Mouse (Mus musculus) G1E (cell line): ENCODE results near the gene Aldh9a1. TPM values are rescaled to one million over a fixed set of nuclear protein-coding genes. Genes with fewer than 3 reads are reported as not detected.

Experiments used
- ATAC-seq: 2 replicates; pipeline ENCODE4 v1.8.0; 2016; ENCODE audit warnings: mild to moderate bottlenecking; ENCODE audit not compliant: insufficient number of reproducible peaks, poor library complexity, low FRiP score, severe bottlenecking; ENCODE audit errors: extremely low read depth
- DNase-seq: peaks from one replicate; pipeline ENCODE4 v3.0.0; 2012; ENCODE audit warnings: low spot score
- H3K27me3 ChIP-seq: 2 replicates; pipeline ENCODE4 v1.6.1; 2012; ENCODE audit warnings: mild to moderate bottlenecking, low read length, inconsistent platforms; ENCODE audit not compliant: insufficient read depth
- H3K36me3 ChIP-seq: replicated peaks from 2 replicates; pipeline ENCODE3; 2012; ENCODE audit warnings: mild to moderate bottlenecking, inconsistent platforms
- H3K4me1 ChIP-seq: 2 replicates; pipeline ENCODE4 v1.6.1; 2012; ENCODE audit warnings: low read depth, low read length, inconsistent platforms, mixed read lengths; ENCODE audit not compliant: insufficient read depth
- H3K4me3 ChIP-seq: 2 replicates; pipeline ENCODE4 v1.5.1; 2012; ENCODE audit warnings: low read depth, mild to moderate bottlenecking, inconsistent platforms, low read length, moderate library complexity, mixed read lengths
- H3K9me3 ChIP-seq: replicated peaks from 2 replicates; pipeline ENCODE4 v1.6.1; 2012; ENCODE audit warnings: inconsistent platforms
- CTCF ChIP-seq: IDR thresholded peaks from 2 replicates; pipeline ENCODE4 v1.5.1; 2012; ENCODE audit warnings: low read depth, low read length, inconsistent platforms, mixed read lengths
- GATA1 ChIP-seq: IDR thresholded peaks from 2 replicates; pipeline ENCODE4 v1.6.1; 2012; ENCODE audit warnings: borderline replicate concordance, low read length, inconsistent platforms, mixed read lengths
- GATA2 ChIP-seq: IDR thresholded peaks from 2 replicates; pipeline ENCODE4 v1.6.1; 2012; ENCODE audit warnings: low read depth, low read length, inconsistent platforms, borderline replicate concordance
- POLR2AphosphoS5 ChIP-seq: IDR thresholded peaks from 2 replicates; pipeline ENCODE4 v1.6.1; 2012; ENCODE audit warnings: low read depth, low read length, inconsistent platforms; ENCODE audit not compliant: insufficient replicate concordance
- TAL1 ChIP-seq: conservative IDR thresholded peaks from 2 replicates; pipeline ENCODE4 v1.6.1; 2012; ENCODE audit warnings: low read depth, low read length, inconsistent platforms, mixed read lengths
- polyA plus RNA-seq: library from polyadenylated mRNA; stranded (reverse); fragments of >175 nt; gene quantifications from 2 replicates; pipeline ENCODE4 v1.2.3, GENCODE M21; 2012
- total RNA-seq, 2 experiments: library from RNA; stranded (forward) in 1 of 2; stranded (reverse) in 1 of 2; fragments of 200-1000 nt in 1 of 2; fragments of >200 nt in 1 of 2; fragmentation: Nextera tagmentation in 1 of 2; gene quantifications; 2 replicates each; pipeline ENCODE4 v1.2.3; 2014 to 2017

Gene Aldh9a1
- total and polyA plus RNA-seq, 3 experiments = 26.4 to 40.0 (median 36.0) TPM

DNA sequence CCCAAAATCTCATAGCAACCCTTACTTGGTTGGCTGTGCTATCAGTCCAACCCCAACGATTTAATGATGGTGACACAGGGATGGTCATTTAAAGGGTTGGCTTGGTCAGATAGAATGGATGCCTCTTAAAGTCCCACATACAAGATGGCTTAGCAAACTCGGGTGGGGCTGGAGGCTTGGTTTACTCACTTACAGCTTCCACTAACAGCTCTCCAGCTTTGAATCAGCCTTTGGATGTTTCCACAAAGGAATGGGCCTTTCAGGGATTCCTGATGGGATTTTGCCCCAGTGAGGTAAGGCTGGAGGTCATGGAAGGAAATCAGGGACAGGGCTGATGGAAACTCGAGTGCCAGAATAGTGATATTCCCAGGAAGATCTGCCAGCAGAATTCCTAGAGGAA is 38.0 kb downstream of the Aldh9a1 start:
- Histone ChIP-seq H3K4me3 (no peak overlapping the region), H3K9me3 (no peaks in the 10 kb centered on the region), H3K27me3 (no peaks in the 10 kb centered on the region), H3K36me3 (no peaks in the 10 kb centered on the region), H3K4me1 (peaks cover 58% of the 10 kb centered on the region)
- no peak for ATAC-seq
- no peak for DNase-seq
- TF ChIP-seq POLR2AphosphoS5 = no peak
- no peak for TF ChIP-seq GATA2
- TF ChIP-seq TAL1 = no peak
- no peak for TF ChIP-seq CTCF
- no peak for TF ChIP-seq GATA1

GRCm38 (mm10) chr1:167388571-167388970 is 38.8 kb downstream of the Aldh9a1 start:
- DNase-seq (no peak), ATAC-seq (no peak)
- TF ChIP-seq POLR2AphosphoS5 = no peak
- Histone ChIP-seq H3K36me3 (no peaks in the 10 kb centered on the region), H3K9me3 (no peaks in the 10 kb centered on the region), H3K27me3 (no peaks in the 10 kb centered on the region), H3K4me1 (peaks cover 58% of the 10 kb centered on the region), H3K4me3 (no peak overlapping the region)

DNA sequence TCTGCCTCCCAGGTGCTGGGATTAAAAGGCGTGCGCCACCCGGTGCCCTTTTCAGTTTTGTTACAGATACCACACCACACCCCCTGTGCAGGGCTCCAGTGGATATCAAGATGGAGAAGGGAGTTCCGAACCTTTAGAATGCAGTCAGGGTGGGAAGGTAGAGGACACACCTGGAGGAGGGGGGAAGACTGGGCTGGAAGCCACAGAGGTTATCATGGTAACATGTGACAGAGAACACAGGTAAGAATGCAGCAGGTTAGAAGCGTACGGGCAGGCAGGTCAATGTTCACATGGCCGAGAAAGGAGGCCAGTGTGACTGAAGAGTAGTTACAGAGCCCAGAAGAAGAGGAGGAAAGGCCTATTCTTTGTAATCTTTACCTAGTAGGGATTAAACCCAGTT is 39.8 kb downstream of the Aldh9a1 start:
- no peak for TF ChIP-seq GATA1
- TF ChIP-seq GATA2 = no peak
- no peak for TF ChIP-seq TAL1
- TF ChIP-seq CTCF = no peak
- TF ChIP-seq POLR2AphosphoS5 = no peak
- no peaks in the 10 kb centered on the region for H3K36me3 ChIP-seq
- peaks cover 48% of the 10 kb centered on the region for H3K4me1 ChIP-seq
- no peaks in the 10 kb centered on the region for H3K27me3 ChIP-seq
- ATAC-seq = no peak
- H3K4me3 ChIP-seq = no peak overlapping the region
- H3K9me3 ChIP-seq = no peaks in the 10 kb centered on the region
- DNase-seq = no peak

DNA sequence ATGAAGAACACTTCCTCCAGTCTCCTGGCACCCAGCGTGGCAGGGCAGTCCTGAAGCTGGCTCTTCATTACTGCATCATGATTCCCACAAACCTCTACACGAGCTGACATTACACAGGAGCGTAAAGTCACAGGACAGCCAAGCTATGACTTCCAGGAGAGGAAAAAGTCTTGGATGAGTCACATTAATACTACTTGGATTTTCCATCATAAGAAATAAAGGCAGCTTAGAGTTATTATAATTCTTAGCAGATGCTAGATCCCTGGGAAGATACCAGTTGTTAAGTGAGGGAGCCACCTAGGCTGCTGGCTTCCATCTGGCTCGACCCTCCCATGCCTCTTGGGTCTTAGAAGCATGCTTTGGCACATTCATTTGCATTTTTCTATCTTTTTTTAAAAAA is 40.6 kb downstream of the Aldh9a1 start:
- Histone ChIP-seq H3K4me1 (peaks cover 40% of the 10 kb centered on the region), H3K4me3 (no peak overlapping the region), H3K9me3 (no peaks in the 10 kb centered on the region), H3K27me3 (peaks cover 5% of the 10 kb centered on the region; the same call in 1 of the 2 replicates), H3K36me3 (no peaks in the 10 kb centered on the region)
- TF ChIP-seq POLR2AphosphoS5 = no peak
- TF ChIP-seq TAL1 = no peak
- TF ChIP-seq CTCF = no peak
- TF ChIP-seq GATA1 = no peak
- TF ChIP-seq GATA2 = no peak
- DNase-seq (no peak), ATAC-seq (no peak)

DNA sequence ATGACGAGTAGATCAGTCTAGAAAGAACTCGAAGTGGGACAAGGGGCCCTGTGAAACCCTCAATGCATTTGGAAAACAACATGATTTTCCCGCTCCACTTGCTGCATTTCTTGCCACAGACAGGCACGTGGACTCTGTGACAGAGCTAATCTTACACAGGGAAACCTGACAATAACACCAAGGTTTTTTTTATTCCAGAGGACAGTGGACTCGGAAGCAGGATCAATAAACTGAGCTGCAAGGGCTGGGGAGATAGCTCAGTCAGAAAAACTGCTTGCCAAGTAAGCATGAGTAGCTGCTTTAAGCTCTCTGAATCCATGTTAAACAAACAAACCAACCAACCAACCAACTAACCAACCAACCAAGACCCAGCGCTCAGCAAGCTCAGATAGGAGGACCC is 41.5 kb downstream of the Aldh9a1 start:
- no peak for DNase-seq
- ATAC-seq = no peak
- Histone ChIP-seq H3K36me3 (no peaks in the 10 kb centered on the region), H3K4me1 (peaks cover 35% of the 10 kb centered on the region), H3K4me3 (no peak overlapping the region), H3K9me3 (no peaks in the 10 kb centered on the region), H3K27me3 (peaks cover 10% of the 10 kb centered on the region)
- TF ChIP-seq TAL1 (no peak), GATA2 (no peak), GATA1 (no peak), POLR2AphosphoS5 (no peak), CTCF (no peak)

GRCm38 (mm10) chr1:167392031-167392640 is 42.3 kb downstream of the Aldh9a1 start:
- Histone ChIP-seq H3K4me1 (peaks cover 28% of the 10 kb centered on the region), H3K4me3 (peak overlapping the region; percentile 75; the same call in 1 of the 2 replicates)

More at GRCm38 (mm10) chr1:167392031-167392640, 42.3 kb downstream of the Aldh9a1 start:
- no peaks in the 10 kb centered on the region for H3K36me3 ChIP-seq
- TF ChIP-seq GATA2 = no peak
- TF ChIP-seq GATA1 = no peak
- TF ChIP-seq TAL1 = no peak
- TF ChIP-seq CTCF = no peak
- no peak for TF ChIP-seq POLR2AphosphoS5
- no peaks in the 10 kb centered on the region for H3K9me3 ChIP-seq
- ATAC-seq = no peak
- peaks cover 14% of the 10 kb centered on the region for H3K27me3 ChIP-seq
- DNase-seq = no peak
